Mouse (Mus musculus) liver, adult 2 months (tissue): ENCODE measurements around the gene Prtn3. TPM values are rescaled to one million over a fixed set of nuclear protein-coding genes. Genes with fewer than 3 reads are reported as not detected.

Experiments
- DNase-seq: peaks from one replicate; pipeline ENCODE4 v3.0.0-alpha.2; 2011; ENCODE audit warnings: low read depth, low spot score; ENCODE audit errors: extremely low read depth
- H3K27ac ChIP-seq: fragments of 200-500 bp; replicated peaks from 2 replicates; pipeline ENCODE4 v1.5.1; 2012; ENCODE audit warnings: low read depth, mild to moderate bottlenecking, control low read depth, inconsistent platforms, low read length; ENCODE audit not compliant: insufficient read depth
- H3K27me3 ChIP-seq: fragments of 200-500 bp; 2 replicates; pipeline ENCODE4 v1.6.1; 2012; ENCODE audit warnings: mild to moderate bottlenecking, moderate library complexity, low read length, inconsistent platforms; ENCODE audit not compliant: control insufficient read depth, insufficient read depth
- H3K36me3 ChIP-seq: fragments of 200-500 bp; 2 replicates; pipeline ENCODE4 v1.6.1; 2012; ENCODE audit warnings: low read length, inconsistent platforms; ENCODE audit not compliant: control insufficient read depth, insufficient read depth
- H3K4me1 ChIP-seq: fragments of 200-500 bp; 2 replicates; pipeline ENCODE4 v1.6.1; 2011; ENCODE audit warnings: low read length; ENCODE audit not compliant: control insufficient read depth, insufficient read depth
- H3K4me3 ChIP-seq: fragments of 200-500 bp; 2 replicates; pipeline ENCODE4 v1.5.1; 2011; ENCODE audit warnings: low read depth, mild to moderate bottlenecking, control low read depth, low read length, moderate library complexity; ENCODE audit not compliant: insufficient read depth
- H3K79me2 ChIP-seq: fragments of 200-500 bp; 2 replicates; pipeline ENCODE4 v1.6.1; 2012; ENCODE audit warnings: inconsistent platforms, mild to moderate bottlenecking, low read length, moderate library complexity; ENCODE audit not compliant: control insufficient read depth, insufficient read depth
- H3K9ac ChIP-seq: fragments of 200-500 bp; 2 replicates; pipeline ENCODE4 v1.6.1; 2012; ENCODE audit warnings: low read depth, mild to moderate bottlenecking, control low read depth, inconsistent platforms, low read length
- CTCF ChIP-seq: fragments of 200-500 bp; IDR thresholded peaks from 2 replicates; pipeline ENCODE4 v1.5.1; 2011; ENCODE audit warnings: low read depth, low read length, control low read depth
- POLR2A ChIP-seq: fragments of 200-500 bp; IDR thresholded peaks from 2 replicates; pipeline ENCODE4 v1.6.1; 2011; ENCODE audit warnings: low read length, control low read depth; ENCODE audit not compliant: insufficient read depth; ENCODE audit errors: extremely low read depth
- WGBS: fragments of 180-500 bp; shearing (Covaris S2); methylation state at CpG from one replicate; pipeline ENCODE4 v1.1.7; 2018; 5-methylcytosine and 5-hydroxymethylcytosine counted together
- polyA plus RNA-seq: library from polyadenylated mRNA; depleted of rRNA; stranded (reverse); fragments of >200 nt; gene quantifications from 2 replicates; pipeline ENCODE4 v1.2.3, GENCODE M21; 2012
- total RNA-seq: library from RNA; depleted of rRNA; stranded (reverse); fragments of >200 nt; gene quantifications from 2 replicates; pipeline ENCODE4 v1.2.3, GENCODE M21; 2014

Gene Prtn3
- total and polyA plus RNA-seq, 2 experiments: 1.1 TPM; not detected in 1

DNA sequence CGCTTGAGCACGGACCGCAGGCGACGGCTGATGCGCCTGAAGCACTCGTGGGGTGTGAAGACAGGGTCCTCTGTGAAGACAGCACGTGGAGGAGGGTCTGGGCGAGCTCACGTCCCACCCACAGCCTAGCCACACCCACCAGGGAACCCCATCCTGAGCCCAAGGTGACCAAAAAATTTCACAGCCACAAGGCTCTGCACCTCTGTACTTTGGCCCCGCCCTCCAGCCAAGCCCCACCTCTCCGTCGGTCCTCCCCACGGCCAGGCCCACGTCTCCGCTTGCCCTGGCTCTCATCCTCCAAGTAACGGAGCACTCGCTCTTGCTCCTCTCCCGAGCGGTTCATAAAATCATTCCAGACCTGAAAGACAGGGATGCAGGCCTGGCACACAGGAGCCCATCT, 38.1 kb downstream of the Prtn3 start:
- H3K27ac ChIP-seq: no peak overlapping the region
- 85% methylated on average over 20 of the region's 20 CpGs for WGBS

DNA sequence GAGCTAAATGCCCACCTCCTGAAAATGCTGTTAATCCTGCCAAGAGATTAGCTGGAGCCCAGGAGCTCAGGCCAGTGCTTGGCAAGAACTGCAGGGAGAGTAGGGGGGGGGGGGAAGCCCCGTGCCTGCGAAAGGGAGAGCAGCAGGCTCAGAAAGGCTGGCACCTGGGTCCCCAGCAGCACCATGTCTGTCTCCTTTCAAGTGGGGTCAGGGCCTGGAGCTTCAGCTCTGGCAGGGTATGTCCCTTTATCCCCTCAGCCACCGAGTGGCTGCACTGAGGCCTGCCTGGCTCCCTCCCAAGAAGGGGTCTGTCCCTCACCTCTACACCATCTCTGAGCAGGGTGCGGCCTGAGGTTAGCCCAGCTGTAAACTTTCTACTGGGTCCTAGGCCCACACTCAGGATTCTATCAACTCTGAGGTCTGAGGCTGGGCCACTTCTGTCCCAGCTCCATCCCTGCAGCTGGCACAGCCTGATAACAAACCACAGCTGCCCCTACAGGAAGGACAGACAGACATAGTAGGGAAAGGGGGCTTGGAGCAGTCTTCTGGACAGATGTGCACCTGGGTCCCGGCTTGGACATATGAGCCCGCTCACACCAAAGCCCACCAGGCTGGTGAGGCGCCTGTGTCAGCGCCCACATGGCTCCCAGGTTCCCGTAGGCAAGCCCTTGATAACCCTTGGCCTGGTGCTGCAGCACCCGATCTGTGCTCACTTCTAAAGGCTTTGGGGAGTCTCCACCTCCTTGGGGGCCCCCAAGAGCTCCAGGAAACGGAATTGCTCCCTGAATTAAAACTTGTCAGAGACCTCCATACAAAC, 40.1 kb downstream of the Prtn3 start:
- DNase-seq: no peak
- Histone ChIP-seq H3K9ac (no peak overlapping the region), H3K79me2 (peaks cover 7% of the 10 kb centered on the region; the same call in 1 of the 2 replicates), H3K36me3 (no peaks in the 10 kb centered on the region), H3K27ac (no peak overlapping the region), H3K4me3 (no peak overlapping the region), H3K4me1 (peaks cover 4% of the 10 kb centered on the region), H3K27me3 (no peaks in the 10 kb centered on the region)
- TF ChIP-seq POLR2A: no peak
- TF ChIP-seq CTCF: no peak
- WGBS: 82% methylated on average over 11 of the region's 11 CpGs

More for the DNA sequence above, 38.1 kb downstream of the Prtn3 start:
- no peaks in the 10 kb centered on the region for H3K36me3 ChIP-seq
- no peak overlapping the region for H3K4me3 ChIP-seq
- TF ChIP-seq POLR2A: no peak
- TF ChIP-seq CTCF: no peak
- no peak for DNase-seq
- no peak overlapping the region for H3K9ac ChIP-seq
- no peaks in the 10 kb centered on the region for H3K27me3 ChIP-seq
- peaks cover 4% of the 10 kb centered on the region for H3K4me1 ChIP-seq
- H3K79me2 ChIP-seq: peaks cover 7% of the 10 kb centered on the region; the same call in 1 of the 2 replicates

DNA sequence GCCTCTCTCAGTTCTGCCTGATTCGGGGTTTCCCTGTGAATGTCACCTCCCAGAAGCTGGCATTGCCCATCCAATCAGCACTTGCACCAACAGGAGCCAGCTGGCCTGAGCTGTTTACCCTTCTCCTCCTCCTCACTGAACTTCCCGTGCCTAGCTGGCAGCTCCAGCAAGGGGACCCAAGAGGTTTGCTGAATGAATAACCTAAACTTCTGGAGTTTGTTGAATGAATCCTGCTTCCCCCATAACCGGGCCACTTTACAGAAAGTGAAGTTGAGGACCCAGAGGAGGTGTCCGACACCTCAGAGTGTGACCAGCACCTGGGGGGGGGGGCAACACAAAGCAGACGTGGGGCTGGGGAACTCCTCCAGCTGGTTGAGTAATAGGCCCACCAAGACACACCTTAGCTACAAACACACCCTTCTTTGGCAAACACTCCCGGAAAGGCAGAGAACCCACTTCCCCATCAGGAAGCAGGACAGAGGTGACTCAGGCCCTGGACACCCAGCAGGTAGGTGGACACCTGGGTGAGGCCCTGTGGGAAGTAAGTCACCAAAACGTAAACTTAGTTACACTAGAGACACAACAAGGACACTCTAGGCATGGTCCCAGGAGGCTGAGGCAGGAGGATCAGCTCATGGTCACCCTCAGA, 40.8 kb downstream of the Prtn3 start:
- TF ChIP-seq POLR2A: no peak
- TF ChIP-seq CTCF: no peak
- H3K79me2 ChIP-seq: peaks cover 7% of the 10 kb centered on the region; the same call in 1 of the 2 replicates
- no peaks in the 10 kb centered on the region for H3K36me3 ChIP-seq
- H3K4me3 ChIP-seq: no peak overlapping the region
- H3K9ac ChIP-seq: no peak overlapping the region
- peaks cover under 1% of the 10 kb centered on the region; the same call in 1 of the 2 replicates for H3K27me3 ChIP-seq
- H3K4me1 ChIP-seq: peaks cover 4% of the 10 kb centered on the region
- peak; percentile 40 for DNase-seq
- no peak overlapping the region for H3K27ac ChIP-seq
- WGBS: 53% methylated on average over 7 of the region's 7 CpGs

DNA sequence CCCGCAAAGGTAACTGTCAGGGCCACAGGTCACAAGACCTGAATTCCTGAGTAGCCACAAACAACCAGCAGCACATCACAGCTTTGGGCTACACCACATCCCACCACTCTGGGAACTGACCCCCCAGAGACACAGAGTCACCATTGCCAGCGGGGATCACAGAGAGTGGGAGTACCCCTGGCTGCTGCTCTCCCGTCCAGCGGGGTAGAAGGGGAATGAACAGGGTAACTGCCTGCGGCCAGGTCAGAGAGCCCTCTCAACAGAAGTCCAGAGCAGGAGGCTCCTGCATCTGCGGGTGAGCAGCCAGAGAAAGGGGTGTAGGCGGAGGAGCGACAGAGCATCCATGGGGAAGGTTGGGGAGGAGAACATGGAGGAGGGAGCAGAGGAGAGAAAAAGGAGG, 41.8 kb downstream of the Prtn3 start:
- TF ChIP-seq CTCF: no peak
- TF ChIP-seq POLR2A: no peak
- Histone ChIP-seq H3K79me2 (peaks cover 7% of the 10 kb centered on the region; the same call in 1 of the 2 replicates), H3K36me3 (no peaks in the 10 kb centered on the region), H3K4me3 (peak overlapping the region; percentile 73), H3K9ac (peak overlapping the region; percentile 87), H3K4me1 (peaks cover 4% of the 10 kb centered on the region), H3K27ac (no peak overlapping the region), H3K27me3 (peaks cover 10% of the 10 kb centered on the region)
- no peak for DNase-seq
- WGBS: 12% methylated on average over 8 of the region's 8 CpGs

DNA sequence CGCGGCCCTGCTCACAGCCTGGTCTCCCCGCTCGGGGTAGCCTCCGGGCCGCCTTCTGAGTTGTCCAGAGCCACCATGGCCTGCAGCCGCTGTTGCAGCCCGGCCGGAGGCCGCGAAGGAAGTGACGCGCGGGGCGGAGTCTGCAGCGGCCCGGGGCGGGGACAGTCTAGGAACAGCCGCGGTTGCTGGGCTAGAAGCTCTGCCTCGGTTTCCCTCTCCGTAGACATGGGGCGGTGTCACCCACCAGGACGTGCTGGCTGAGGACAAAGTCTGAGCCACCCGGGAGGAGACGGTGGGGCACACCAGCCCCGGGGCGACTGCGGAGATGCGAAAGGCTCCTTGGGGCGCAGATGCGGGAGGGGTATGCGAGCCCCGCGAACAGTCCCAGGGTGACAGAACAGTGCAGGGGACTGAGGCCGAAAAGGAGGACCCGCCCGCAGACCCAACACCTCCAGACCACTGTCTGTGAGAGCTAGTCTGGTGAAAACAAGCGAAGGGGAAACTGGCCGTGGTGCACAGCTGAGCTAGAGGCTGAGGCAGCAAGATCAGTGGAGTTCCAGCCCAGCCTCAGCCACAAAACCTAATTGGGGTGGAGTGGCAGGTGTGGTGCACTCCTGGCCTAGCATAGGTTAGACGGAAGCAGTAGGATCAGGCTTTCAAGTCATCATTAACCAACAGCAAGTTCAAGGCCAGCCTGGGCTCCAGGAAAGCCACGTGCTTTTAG, 42.7 kb downstream of the Prtn3 start, which contains the start of gene Kiss1r:
TSS of gene Kiss1r (plus strand) at position 164 of the 724 bp plus-strand sequence.
- Histone ChIP-seq H3K4me1 (peaks cover 4% of the 10 kb centered on the region), H3K36me3 (no peaks in the 10 kb centered on the region), H3K27me3 (peaks cover 12% of the 10 kb centered on the region), H3K9ac (peak within 1 kb of the TSS; percentile 87), H3K27ac (peak within 1 kb of the TSS; percentile 51), H3K4me3 (peak within 1 kb of the TSS; percentile 73), H3K79me2 (peaks cover 7% of the 10 kb centered on the region; the same call in 1 of the 2 replicates)
- WGBS: 2% methylated on average over 42 of the region's 42 CpGs
- peak; percentile 45 for DNase-seq
- TF ChIP-seq POLR2A (peak; percentile 90), CTCF (no peak)
